Mouse (Mus musculus) liver, postnatal 0 days (tissue): Measurements from ENCODE around the gene Hhat.

Experiments used
- CTCF ChIP-seq: sonication (generic); IDR thresholded peaks from 2 replicates; pipeline ENCODE4 v1.5.1; 2016; ENCODE audit warnings: antibody characterized with exemption, low read depth
- EP300 ChIP-seq: IDR thresholded peaks from 2 replicates; pipeline ENCODE4 v1.6.1; 2016; ENCODE audit warnings: antibody characterized with exemption, low read depth, mild to moderate bottlenecking

DNA sequence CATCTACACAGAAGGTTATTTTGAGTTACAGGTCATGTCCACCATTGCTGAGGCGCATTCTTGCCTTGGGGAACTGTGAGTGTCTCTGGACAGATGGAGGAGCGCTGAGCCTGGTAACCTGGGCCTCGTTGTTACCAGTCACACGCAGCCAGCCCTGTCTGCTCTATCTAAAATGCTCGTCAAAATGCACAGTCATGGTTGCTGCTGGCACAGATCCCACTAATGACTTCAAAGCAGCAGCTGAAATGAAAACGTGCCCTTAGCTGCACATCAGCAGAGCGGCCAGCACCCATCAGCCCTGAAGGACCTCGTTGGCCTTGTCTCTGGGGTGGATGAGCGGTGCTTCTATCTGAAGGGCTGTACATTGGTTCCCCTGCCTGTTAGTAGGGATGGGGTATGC is 269.0 kb downstream of the Hhat start:
- TF ChIP-seq EP300 = no peak
- no peak for TF ChIP-seq CTCF
